Mouse (Mus musculus): ENCODE measurements around the gene Oaz1. TPM values are rescaled to one million over a fixed set of nuclear protein-coding genes. Genes with fewer than 3 reads are reported as not detected.

The Oaz1 gene
- 100 to 1,000 TPM; 517 to 561 TPM for total RNA-seq (2021)
- long read RNA-seq, experiment 1, partial matches to known transcripts: 24 of 1,260 reads
- long read RNA-seq, experiment 1, other reads (novel, unspliced or antisense): 1,235 of 1,260 reads
- long read RNA-seq, experiment 2, partial matches to known transcripts: 10 of 969 reads
- long read RNA-seq, experiment 2, other reads (novel, unspliced or antisense): 959 of 969 reads

DNA sequence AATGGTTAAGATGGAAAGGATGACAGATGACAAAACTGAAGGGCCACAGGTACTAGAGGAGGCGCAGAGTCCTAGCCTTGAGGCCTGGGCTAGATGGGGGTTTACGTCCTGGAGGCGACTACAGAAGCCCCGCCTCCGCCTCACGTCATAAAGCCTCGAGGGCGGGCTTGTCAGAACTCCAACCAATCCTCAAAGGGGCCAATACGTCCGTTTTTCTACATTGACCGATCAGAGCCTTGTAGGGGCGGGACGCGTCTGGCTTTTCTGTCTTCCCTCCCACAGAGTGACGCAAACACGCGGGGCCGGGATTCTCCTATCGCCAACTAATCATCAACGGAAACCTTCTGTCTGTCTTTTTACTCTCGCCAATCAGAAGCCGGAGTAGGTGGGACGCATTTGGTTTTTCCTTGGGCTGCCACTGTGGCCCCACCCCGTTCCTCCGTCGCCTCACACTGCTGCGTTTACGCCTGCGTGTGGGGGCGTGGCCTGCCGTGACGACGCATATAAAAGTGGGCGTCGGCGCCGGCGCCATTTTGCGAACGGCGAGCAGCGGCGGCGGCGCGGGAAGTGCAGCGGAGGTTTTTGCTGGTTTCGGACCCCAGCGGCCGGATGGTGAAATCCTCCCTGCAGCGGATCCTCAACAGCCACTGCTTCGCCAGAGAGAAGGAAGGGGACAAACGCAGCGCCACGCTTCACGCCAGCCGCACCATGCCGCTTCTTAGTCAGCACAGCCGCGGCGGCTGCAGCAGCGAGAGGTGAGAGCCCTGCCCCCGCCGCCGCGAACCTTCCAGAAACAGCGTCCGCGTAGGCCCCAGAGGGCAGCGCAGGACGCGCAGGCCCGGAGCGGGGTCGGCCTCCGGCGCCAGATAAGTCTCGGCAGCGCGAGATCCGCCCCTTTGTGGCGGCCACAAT is at the start of gene Oaz1:
Oaz1 (plus strand) TSS at position 506 of the 912 bp plus-strand sequence.
- DNase-seq (ENCODE audit: low spot score in 2 of 2): peak; percentile 98 to 99

DNA sequence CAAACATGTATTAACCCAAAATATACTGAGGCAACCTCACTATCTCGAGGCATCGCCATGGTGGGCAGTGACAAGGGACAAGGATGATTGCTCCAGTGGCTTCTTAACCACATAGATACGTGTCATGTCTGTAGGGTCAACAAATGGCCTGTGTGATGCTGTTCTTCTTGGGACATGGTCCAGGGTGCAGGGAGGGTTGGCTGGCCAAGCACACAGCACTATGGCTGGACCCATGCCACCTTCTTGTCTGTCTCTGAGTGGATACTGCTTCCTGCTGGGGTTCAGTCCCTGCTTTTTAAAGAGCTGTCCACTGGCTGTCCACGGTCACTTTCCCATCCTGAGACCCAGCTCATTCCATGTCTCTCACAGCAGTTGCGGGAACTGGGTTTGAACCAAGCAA is 49.3 kb upstream of the Oaz1 start:
- no peak for DNase-seq (ENCODE audit: low spot score in 2 of 2)

DNA sequence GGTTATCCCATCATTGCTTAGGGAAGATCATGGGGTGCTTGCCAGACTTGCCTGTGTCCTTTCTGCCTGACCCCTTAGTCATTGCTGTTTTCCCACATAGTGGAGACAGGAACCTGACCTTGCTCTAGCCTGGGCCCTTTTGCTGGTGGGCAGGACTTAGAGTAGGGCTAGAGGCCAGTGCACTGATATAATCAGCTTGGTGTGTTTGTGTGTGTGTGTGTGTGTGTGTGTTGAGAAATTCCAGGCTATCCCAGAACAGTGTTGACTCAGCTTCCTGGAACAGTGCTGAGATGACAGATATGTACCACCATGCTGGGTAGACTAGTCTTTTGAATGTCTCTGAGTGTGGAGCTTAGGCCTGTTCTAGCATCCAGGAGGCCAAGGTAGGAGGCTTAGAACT is 46.9 kb upstream of the Oaz1 start:
- no peak for DNase-seq (ENCODE audit: low spot score in 2 of 2)

DNA sequence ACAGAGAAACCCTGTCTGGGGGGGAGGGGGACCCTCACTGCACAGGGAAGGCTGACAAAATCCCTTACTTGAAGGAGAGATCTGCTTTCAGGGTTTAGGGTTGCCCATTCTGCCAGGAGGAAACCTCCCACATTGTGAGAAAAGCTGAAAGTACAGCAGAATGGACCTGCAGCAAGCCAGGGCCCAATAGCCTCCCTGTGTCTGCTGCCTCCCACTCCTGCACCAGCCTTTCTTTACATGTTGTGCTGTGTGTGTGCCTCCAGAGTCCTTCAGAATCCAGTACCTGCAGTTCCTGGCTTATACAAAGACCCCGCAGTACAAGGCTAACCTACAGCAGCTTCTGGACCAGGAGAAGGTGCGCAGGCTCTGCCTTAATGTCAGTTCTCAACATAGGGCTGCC is 42.2 kb upstream of the Oaz1 start:
- DNase-seq (ENCODE audit: low spot score in 2 of 2): peak in 1 of 2 experiments; percentile 27

GRCm38 (mm10) chr10:80784871-80785270 is 41.6 kb upstream of the Oaz1 start:
- DNase-seq (ENCODE audit: low spot score in 2 of 2): no peak

DNA sequence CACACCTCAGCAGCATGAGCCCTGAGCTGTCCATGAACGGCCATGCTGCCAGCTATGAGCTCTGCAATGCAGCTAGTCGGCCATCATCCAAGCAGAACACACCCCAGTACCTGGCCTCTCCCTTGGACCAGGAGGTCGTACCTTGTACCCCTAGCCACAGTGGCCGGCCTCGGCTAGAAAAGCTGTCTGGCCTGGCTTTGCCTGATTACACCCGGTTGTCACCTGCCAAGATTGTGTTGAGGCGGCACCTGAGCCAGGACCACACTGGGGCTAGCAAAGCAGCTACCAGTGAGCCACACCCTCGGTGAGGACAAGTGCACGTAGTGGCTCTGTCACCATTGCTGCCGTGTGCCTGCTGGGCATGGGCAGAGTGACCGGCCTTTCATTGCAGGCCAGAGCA is 40.5 kb upstream of the Oaz1 start:
- DNase-seq (ENCODE audit: low spot score in 2 of 2): no peak

DNA sequence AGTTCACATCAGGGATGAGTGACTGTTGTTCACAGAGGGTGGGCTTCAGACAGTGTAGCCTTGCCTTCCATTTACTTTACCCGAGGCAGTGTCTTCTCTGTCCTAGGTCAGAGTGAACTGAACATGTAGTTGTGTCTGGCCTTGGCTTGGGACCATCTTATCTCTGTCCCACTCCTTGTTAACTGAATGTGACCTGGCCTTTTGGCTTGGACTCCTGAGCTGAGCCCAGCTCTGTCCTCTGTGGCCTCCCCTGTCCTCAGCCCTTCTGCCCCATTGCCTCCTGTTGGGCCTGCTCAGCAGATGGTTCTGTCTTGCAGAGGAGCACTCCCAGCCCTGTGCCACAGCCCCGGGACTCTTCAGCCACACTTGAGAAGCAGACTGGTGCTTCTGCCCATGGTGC is 38.9 kb upstream of the Oaz1 start:
- no peak for DNase-seq (ENCODE audit: low spot score in 2 of 2)

DNA sequence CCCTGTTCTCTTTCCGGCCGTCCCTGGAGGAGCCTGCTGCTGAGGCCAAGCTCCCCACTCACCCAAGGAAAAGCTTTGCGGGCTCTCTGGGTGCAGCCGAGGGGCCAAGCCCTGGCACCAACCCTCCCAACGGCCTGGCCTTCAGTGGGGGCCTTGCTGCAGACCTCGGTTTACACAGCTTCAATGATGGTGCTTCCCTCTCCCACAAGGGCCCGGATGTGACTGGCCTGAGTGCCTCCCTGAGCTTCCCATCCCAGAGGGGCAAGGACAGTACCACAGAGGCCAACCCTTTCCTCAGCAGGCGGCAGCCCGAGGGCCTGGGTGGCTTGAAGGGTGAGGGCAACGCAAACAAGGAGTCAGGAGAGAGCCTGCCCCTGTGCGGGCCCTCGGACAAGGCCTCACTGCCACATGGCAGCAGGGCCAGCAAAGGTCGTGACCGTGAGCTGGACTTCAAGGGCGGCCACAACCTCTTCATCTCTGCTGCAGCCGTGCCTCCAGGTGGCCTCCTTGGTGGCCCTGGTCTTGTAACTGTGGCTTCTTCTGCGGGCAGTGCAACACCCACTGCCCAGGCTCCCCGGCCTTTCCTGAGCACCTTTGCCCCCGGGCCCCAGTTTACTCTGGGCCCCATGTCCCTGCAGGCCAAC is 35.6 kb upstream of the Oaz1 start:
- no peak for DNase-seq (ENCODE audit: low spot score in 2 of 2)

GRCm38 (mm10) chr10:80791476-80792174 is 34.8 kb upstream of the Oaz1 start:
- peak; percentile 31 to 53 for DNase-seq (ENCODE audit: low spot score in 2 of 2)

- no peak for DNase-seq (ENCODE audit: low spot score in 2 of 2)
These were observed 34.1 kb upstream of the Oaz1 start for GRCm38 (mm10) chr10:80792175-80793032.

DNA sequence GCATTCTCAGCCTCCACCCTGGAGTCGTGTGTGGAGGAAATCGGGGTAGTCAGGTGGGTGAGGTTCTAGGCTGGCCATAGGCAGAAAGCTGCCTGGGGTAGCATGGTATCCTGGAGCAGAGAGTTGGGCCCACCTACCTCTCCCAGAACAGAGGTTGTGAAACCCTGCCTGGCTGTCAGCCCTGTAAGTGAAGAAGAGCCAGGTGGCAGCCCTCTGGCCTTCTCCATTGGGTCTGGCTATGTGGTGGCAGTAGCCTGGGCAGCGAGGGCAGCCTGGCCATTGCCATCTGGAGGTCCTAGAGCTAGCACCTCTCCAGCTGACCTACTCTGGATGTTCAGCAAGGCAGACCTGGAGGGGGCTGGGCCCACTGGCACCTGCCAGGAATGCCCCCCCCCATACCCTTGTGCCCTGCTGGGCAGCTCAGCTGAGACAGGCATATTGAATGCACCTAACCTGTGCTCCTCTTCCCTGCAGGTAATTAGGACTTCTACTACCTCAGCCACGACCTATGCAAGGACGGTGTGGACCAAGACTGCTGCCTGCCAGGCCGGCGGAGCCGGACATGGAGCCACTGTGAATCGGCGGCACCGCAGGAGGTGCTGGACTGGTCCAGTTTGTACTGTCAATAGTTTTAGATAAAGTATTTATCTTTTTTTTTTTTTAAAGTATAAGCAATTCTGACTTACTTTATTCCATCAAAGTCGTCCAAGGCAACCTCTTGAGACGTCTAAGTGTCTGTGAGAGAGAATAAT is 33.2 kb upstream of the Oaz1 start:
- no peak for DNase-seq (ENCODE audit: low spot score in 2 of 2)

DNA sequence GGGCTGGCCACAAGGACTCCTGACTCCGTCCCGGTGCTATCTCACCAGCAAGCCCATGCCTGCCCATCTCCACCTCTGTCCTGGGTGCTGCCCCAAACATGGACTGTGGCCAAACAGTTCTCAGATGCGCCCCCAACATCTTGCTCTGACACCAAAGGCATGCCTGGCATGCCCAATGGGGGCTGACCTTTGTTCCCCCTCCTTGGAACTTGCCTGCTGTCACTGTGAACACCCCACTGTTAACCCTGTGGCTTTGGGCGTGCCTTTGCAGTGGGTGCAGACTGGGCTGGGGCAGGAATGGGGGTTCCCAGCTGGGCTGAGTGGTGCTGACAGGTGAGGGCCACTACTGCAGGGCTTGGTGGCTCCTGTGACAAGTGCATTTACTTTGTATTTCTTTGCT is 32.7 kb upstream of the Oaz1 start:
- DNase-seq (ENCODE audit: low spot score in 2 of 2): no peak

DNA sequence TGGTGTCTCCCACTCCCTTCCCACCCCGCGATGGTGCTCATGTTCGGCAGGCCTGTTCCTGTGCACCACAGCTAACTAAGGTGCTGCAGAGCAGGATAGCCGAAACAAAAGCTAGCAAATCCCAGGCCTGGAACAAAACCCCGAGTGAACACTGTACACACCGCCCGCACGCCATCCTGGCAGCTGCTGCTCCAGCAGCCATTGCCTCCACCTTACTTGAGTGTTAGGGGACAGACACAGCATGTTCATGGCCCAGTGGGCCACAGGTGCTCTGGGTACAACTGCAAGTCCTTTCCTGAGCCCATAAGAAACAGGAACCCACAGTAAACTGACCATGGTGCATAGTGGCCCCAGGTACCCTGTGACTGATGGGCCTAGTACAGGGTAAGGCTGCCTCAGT is 31.7 kb upstream of the Oaz1 start:
- DNase-seq (ENCODE audit: low spot score in 2 of 2): no peak

DNA sequence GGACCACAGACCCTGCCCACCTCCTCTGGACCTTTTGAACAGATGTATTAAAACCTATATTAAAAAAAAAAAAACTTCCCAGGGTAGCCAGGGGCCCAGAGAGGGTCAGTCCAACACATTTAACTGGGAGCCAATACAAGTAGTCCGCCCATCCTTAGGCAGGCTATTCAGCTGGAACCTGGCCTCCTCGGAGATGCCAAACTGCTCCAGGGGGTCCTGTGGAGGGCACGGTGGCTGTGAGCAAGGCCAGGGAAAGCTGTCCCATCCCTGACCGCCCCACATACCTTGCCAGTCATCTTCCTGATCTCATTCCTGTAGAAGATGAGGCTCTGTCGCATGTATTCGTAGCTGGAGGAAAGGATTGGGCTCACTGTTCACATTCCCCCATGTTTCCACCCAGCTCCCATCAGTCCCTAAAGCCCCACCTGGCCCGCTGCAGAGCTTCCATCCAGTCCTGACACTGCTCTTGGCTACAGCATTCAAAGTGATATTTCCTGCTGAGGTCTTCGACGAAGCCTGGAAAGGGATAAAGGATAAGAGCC is 30.1 kb upstream of the Oaz1 start:
- no peak for DNase-seq (ENCODE audit: low spot score in 2 of 2)

DNA sequence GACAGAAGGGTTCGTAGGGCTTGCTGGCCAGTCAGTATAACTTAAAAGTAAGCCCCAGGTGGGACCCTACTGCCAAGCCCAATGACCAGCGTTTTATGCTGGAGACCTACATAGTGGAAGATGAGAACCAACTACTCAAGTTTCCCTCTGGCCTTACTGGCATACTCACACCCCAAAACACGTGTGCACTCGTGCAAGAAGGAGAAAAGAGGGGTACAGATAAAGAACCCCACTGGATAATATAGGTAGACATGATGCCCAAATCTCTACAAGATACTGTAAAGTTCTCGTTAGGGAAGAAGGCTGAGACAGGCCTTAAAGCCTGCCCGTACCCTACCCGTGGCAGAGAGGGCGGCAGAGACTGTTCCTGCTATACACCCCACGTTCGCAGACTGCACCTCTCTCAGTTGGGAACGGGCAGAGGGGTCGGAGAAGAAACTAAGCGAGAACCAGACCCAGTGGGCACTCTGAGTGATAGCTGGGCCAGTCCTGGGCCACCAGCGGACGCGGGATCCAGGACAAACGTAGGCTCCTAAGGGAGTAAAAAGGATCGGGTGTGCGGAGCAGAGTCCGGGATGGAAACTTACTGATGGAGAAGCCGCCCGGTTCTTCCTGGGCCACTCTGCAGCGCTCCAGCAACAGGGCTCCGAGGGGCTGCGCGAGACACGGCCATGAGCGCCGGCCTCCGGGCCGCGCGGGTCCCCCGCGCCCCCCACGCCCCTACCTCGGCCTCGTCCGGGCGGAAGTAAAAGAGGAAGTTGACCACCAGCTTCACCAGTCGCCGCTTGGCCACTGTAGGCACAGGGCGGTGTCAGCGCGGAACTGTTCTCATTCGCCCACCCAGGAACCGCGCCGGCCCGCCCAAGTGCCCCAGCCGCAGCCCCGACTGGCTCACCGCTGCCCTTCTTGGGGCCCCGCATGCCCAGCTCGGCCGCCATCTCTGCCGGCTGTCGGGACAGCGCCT is 29.0 kb upstream of the Oaz1 start:
- DNase-seq (ENCODE audit: low spot score in 2 of 2): no peak

GRCm38 (mm10) chr10:80798150-80799006 is 28.1 kb upstream of the Oaz1 start, which contains the start of the genes Sf3a2 and Plekhj1:
TSS of gene Sf3a2 (plus strand) at chr10:80798198.
TSS of gene Plekhj1 (minus strand) at chr10:80798626.
- peak; percentile 96 to 97 for DNase-seq (ENCODE audit: low spot score in 2 of 2)

DNA sequence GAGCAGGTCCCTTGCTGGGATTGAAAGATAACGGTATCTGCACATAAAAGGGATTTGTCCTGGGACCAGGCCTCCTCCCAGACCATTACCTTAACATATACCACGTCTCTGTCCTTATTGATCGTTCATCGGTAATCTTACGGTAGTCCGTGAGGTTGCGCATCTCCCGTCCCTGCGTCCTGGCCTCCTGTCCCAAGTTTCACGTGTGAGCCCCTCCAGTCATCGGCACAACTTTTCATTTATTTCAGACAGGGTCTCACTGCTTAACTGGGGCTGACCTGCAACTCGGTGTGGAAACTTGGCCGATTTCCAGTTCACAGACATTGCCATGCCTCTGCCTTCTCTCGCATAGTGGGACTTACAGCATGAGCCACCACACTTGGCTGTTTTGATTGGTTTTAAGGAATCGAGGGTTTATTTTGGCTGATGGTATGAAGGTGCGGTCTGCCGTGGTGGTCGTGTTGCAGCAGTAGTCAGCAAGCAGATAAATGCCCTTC is 27.3 kb upstream of the Oaz1 start:
- DNase-seq (ENCODE audit: low spot score in 2 of 2): no peak

Data from left cerebral cortex, adult 18-20 months (tissue).